Mouse (Mus musculus) liver, postnatal 0 days (tissue): ENCODE measurements at regions not wholly inside any gene's neighbourhood (a gene's known extent, or its start where the extent isn't known, plus 50 kb on each side); places are given as distances from the start of the nearest gene placed in this dataset.

Source experiments
- CTCF ChIP-seq: sonication (generic); IDR thresholded peaks from 2 replicates; pipeline ENCODE4 v1.5.1; 2016; ENCODE audit warnings: antibody characterized with exemption, low read depth
- EP300 ChIP-seq: IDR thresholded peaks from 2 replicates; pipeline ENCODE4 v1.6.1; 2016; ENCODE audit warnings: antibody characterized with exemption, low read depth, mild to moderate bottlenecking

GRCm38 (mm10) chr13:97697262-97697661 lies 63.2 kb downstream of the Gm10260 start:
- no peak for TF ChIP-seq CTCF
- TF ChIP-seq EP300 = no peak
